Mouse (Mus musculus) embryo, embryonic 11.5 days (tissue): ENCODE measurements around the gene Fahd1.

Source experiments
- DNase-seq: peaks from one replicate; pipeline ENCODE4 v3.0.0-alpha.2; 2012; ENCODE audit warnings: low read depth, low spot score

Fahd1 gene

DNA sequence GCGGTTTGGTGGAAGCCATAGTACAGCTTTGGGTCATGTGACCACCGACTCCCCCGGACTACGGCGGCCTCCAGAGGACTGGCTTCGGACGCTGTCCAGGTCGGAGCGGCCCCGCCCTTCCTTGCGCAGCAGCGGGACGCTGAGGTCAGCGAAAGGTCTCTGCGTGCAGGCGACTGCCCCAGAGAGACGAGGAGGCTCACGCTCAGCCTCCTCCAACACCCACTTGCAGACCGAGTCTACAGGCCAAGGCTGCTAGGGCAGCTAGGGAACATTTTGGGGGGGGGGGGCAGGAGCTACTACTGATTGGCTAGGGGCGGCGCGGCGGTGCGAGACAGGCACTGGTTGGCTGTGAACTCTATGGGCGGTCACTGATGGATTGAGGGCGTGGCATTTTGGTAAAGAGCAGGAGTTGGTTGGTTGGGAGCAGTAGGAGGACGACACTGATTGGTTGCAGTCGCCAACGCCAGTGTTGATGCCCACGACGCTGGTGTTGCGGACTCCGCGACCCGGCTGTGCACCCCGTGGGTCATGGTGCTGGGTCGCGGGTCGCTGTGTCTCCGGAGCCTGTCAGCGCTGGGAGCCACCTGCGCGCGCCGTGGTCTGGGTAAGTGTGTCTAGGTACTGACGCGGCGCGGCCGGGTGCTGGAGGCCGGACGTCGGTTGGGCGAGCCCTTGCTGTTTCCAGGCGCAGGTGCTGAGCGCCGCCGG lies at the start of gene Fahd1:
Gene Fahd1 (minus strand): TSS at position 300 of the 708 bp plus-strand sequence.
- peak; percentile 94 for DNase-seq

- DNase-seq: no peak
Observed at GRCm38 (mm10) chr17:24899153-24899552, 49.0 kb upstream of the Fahd1 start.

DNA sequence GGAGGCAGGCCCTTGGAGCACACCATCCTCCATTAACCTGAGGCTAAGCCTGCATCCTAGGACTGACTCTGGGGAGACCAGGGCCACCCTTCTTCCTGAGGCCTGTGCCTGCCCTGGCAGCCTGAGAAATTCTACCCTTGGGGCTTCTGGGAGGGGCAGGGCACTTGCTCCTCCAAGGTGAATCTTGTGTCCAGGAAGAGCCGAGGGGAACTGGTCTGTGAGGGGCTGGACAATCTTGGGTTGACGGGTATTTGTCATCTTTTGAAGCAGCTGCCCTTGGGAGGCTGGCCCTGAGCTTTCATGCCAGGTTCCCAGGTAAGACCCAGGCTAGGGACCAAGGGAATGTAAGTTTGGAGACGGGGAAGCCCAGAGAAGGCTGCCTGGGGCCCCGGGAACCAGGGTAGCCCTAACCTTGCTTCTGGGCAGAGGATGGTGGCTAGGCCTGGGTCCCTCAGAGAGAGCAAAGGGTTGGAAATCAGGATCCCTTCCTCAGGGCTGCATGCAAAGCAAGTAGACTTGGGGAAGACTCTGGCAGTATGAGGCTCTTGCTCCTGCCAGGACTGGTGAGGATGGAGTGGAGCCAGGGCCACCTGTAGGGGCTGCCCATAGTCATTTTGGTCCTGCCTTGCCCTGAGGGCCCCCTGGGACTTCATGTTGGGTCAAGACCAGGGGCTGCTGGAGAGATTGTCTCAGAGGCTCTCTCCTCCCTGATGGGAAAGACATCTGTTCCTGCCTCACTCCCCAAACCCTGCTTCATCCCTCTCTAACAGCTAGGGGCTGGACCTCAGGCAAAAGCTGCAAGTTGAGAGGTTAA lies 48.1 kb upstream of the Fahd1 start:
- DNase-seq: no peak

GRCm38 (mm10) chr17:24897600-24897999 lies 47.4 kb upstream of the Fahd1 start:
- DNase-seq: no peak

DNA sequence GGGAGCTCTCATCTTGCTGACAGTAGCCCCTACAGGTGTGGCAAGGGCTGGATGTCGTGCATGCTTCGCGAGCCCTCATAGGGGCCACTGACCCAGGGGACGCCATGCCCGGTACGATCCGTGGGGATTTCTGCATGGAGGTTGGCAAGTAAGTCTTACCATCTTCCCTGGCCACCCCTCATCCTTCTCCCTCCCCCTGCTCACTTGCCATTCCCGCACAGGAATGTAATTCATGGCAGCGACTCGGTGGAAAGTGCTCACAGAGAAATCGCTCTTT lies 46.8 kb upstream of the Fahd1 start:
- no peak for DNase-seq

GRCm38 (mm10) chr17:24896241-24896992 lies 46.3 kb upstream of the Fahd1 start, which contains the start of gene Nme3:
Nme3 (plus strand) TSS chr17:24896500.
- DNase-seq: peak; percentile 50

DNA sequence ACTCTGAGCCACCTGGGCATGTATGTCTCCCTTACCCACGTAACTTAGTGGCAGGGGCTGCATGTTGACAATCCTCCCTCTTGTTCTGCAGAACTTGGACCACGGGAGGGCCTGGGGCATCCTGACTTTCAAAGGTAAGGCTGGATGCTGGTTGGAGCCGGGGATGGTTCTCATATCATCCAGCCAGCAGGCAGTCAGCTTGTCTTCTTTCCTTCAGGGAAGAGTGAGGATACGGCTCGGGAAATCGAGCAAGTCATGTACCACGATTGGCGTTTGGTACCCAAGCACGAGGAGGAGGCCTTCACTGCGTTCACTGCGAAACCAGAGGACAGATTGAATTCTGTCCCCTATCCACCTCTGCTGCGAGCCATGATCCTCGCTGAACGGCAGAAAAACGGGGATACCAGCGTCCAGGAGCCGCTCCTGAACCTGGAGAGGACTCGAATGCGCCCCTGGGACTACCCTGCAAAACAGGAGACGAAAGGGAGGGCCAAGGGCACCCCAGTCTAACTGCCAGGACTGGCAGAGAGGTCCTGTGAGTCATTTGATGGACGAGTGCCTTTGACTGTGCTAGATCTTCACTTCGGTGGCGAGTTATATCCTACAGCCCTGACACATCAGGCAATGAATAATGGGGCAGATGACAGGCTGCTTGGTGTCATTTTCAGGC lies 45.5 kb upstream of the Fahd1 start:
- no peak for DNase-seq

DNA sequence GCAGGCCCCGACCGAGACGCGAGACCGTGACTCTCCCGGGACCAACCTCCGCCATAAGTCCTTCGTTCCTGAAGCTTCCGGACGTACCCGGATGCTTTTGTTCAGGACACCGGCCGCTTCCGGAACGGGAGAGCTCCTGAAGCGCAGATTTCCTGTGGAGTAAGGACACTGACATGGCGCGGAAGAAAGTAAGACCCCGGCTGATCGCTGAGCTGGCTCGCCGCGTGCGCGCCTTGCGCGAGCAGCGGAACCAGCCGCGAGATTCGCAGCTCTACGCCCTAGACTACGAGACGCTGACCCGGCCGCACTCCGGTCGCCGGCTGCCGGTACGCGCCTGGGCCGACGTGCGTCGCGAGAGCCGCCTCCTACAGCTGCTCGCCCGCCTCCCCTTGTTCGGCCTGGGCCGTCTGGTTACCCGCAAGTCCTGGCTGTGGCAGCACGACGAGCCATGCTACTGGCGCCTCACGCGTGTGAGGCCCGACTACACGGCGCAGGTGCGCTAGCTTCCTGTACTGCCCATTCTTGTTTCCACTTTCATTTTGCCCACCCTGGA lies 44.9 kb upstream of the Fahd1 start, which contains the start of the genes Eme2 and Mrps34:
Gene Eme2 (minus strand): TSS at position 93 of the 553 bp plus-strand sequence.
Gene Mrps34 (plus strand): TSS at position 122 of the 553 bp plus-strand sequence.
- peak; percentile 76 for DNase-seq

GRCm38 (mm10) chr17:24894061-24894994 lies 44.2 kb upstream of the Fahd1 start:
- no peak for DNase-seq

DNA sequence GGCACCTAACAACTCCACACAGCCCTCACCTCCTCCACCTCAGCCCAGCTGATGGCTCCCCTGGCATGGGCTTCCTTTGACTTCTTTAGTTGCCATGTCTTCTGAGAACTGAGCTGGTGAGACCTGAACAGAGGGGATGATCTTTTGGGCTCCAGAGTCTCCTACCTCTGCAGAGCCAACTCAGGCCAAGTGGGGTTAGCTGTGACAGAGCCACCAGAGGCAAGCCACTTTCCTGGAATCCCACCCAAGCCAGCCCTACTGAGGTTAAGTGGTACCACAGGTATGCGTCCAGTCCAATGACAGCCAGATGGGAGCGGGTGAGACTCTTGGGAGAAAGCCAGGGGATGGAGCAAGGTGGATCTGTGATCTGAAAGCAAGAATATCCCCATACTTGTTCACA lies 43.1 kb upstream of the Fahd1 start:
- DNase-seq: no peak

- DNase-seq: no peak
Observed at GRCm38 (mm10) chr17:24892785-24893184, 42.6 kb upstream of the Fahd1 start.

DNA sequence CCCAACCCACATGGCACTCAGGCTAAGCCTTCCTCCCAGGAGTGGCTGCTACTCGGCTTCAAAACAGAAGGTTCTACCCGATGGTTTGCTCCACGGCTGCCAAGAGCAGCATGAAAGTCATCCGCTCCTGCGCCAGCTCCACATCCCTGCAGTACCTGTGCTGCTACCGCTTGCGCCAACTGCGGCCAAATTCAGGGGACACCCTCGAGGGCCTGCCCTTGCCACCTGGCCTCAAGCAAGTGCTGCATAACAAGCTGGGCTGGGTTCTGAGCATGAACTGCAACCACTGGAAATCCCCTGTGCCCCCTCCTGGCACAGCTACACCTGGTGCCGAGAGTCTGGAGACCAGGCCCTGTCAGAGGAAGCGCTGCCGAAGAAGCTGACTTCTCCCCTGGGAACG lies 41.2 kb upstream of the Fahd1 start:
- DNase-seq: no peak

DNA sequence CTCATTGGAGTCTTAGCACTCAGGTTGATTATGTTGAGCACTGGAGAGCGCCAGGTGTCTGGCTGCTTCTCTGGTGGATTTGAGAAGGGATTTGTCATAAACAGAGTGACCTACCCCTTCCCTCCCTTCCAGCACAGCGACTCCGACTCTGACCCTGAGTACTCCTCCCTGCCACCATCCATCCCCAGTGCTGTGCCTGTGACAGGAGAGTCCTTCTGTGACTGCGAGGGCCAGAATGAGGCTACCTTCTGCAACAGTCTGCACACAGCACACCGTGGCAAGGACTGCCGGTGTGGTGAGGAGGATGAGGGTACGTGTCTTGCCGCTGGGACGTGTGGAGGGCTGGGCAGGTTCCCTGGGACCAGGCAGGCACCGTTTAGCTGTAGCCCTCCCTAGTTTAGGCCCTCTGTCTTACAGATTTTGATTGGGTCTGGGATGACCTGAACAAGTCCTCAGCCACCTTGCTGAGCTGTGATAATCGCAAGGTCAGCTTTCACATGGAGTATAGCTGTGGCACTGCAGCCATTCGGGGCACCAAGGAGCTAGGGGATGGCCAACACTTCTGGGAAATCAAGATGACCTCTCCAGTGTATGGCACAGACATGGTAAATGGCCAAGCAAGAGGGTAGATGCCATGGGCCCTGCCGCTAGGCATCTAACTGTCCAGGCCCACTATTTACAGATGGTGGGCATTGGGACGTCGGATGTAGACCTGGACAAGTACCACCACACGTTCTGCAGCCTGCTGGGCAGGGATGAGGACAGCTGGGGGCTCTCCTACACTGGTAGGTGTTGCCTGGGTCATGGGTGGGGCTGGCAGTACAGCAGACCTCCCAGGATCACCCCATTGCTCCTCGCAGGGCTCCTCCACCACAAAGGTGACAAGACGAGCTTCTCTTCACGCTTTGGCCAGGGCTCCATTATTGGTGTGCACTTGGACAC lies 40.3 kb upstream of the Fahd1 start:
- DNase-seq: no peak

DNA sequence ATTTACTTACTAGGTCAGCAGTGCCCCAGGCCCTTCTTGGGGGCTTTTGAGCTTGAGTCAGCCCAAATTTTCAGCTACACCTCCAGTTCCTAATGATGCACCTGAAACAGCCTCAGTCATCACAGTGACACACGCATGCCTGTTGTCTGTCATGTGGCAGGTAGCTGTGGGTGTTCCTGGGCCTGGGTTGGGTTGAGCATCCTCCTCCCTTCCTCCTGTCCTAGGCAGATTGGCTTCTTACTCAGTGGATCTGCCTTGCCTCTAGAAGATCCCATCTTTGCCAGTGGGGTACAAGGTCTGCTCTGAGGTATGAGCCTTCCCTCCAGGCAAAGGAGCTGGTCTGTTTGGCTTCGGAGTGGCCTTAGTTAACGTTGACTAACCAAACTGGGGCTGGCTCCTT lies 38.7 kb upstream of the Fahd1 start:
- no peak for DNase-seq

DNA sequence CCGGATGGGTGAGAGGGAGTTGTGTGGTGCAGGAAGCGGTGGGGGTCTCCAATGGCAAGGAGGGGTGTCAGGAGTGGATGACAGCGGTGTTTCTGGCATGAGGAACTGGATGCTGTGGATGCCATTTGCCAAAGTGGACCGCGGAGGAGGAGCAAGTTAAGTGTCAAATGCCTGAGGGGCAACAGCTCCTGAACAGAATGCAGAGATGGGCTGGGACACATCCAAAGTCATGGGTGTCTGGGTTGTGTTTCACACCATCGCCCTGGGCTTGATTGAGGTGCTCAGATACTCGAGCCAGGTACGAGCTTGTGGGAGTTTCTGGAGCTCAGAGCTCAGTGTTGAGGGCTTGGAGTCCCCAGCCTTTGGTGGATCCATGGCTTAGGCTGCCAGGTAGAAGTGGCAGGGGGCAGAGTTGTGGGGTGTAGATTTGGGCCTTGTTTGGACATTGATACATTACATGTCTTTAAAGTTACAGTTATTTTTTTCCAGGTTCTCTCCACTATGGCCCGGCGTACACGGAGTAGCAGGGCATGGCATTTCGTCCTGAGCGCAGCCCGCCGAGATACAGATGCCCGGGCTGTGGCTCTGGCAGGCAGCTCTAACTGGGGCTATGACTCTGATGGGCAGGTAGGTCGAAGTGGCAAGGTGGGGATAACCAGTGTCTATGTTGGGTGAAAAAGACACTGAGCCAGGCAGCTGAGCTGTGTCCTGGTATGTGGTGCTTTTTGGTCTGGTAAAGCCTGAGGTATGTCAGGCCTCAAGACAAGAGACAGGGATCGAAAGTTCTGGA lies 37.3 kb upstream of the Fahd1 start:
- no peak for DNase-seq

GRCm38 (mm10) chr17:24886932-24887271 lies 36.7 kb upstream of the Fahd1 start:
- no peak for DNase-seq

- DNase-seq: peak; percentile 98
Observed at GRCm38 (mm10) chr17:24886134-24886931, 36.2 kb upstream of the Fahd1 start, which contains the start of the genes Nubp2 and Spsb3. Nubp2 (minus strand) TSS chr17:24886349. Spsb3 (plus strand) TSS chr17:24886643.
